Mouse (Mus musculus) monocyte, adult 2 months (primary cell): ENCODE results near the gene Ccnb2.

Experiments
- DNase-seq, 2 experiments: peaks; one replicate each; pipeline ENCODE4 v3.0.0; 2022; ENCODE audit warnings: low spot score in 2 of 2, low read depth in 1 of 2

Ccnb2 gene

DNA sequence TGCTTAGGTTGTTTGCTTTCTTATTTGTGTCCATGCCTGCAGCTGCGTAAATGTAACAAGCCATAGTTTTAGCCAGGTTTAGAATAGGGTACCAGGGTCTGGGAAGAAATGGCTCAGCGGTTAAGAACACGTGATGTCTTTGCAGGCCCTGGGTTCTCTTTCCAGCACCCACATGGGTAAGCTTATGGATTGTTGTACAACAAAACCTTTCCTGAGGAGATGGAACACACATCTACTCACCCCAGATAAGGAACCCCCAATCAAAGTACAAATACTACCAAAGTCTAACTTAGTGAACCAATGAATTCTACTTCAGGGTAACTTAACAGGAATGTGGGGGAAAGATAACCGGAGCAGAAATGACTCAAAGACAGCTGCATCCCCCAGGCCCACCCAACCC is 36.9 kb downstream of the Ccnb2 start:
- DNase-seq = no peak

DNA sequence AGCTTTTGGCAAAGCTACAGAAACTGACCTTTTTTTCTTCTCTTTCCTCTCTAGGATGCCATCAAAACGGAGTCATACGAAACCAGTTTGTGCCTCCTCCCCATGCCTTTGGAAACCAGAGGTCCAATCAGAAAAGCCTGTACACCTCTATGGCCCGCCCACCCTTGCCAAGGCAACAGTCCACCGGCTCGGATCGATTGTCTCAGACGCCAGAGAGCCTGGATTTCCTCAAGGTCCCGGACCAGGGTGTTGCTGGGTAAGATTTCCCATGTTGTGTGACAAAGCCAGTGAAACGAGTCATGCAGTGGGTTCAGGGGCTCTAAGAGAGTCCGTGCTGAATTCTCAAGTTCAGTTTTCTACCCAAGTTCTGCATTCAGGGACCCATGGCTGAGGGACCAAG is 37.6 kb downstream of the Ccnb2 start:
- no peak for DNase-seq

GRCm38 (mm10) chr9:70382091-70382490 is 39.3 kb downstream of the Ccnb2 start:
- DNase-seq = no peak

- no peak for DNase-seq
Observed at GRCm38 (mm10) chr9:70379502-70380467, 41.6 kb downstream of the Ccnb2 start.

GRCm38 (mm10) chr9:70371638-70372037 is 49.7 kb downstream of the Ccnb2 start:
- DNase-seq = no peak

GRCm38 (mm10) chr9:70366898-70367297 is 54.4 kb downstream of the Ccnb2 start:
- DNase-seq = no peak

- DNase-seq = no peak
Observed at GRCm38 (mm10) chr9:70365915-70366314, 55.4 kb downstream of the Ccnb2 start.

DNA sequence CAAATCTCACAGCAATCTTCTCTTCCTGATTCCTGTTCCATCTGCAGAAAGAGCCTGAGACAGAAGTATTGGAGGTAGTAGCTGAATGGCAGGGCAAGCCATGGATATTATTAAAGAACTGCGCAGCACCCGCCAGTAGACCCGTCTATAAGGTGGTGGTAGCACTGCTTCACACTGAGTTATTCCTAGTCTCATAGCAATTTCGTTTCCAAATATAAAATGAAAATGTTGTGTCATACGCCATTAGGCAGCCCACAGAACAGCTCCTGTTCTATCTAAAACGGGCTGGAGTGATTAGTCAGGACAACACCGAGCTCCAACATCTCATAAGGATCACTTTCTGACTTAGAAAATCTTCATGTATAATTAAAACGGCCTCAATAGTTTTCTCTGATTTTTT is 56.6 kb downstream of the Ccnb2 start:
- DNase-seq = no peak

DNA sequence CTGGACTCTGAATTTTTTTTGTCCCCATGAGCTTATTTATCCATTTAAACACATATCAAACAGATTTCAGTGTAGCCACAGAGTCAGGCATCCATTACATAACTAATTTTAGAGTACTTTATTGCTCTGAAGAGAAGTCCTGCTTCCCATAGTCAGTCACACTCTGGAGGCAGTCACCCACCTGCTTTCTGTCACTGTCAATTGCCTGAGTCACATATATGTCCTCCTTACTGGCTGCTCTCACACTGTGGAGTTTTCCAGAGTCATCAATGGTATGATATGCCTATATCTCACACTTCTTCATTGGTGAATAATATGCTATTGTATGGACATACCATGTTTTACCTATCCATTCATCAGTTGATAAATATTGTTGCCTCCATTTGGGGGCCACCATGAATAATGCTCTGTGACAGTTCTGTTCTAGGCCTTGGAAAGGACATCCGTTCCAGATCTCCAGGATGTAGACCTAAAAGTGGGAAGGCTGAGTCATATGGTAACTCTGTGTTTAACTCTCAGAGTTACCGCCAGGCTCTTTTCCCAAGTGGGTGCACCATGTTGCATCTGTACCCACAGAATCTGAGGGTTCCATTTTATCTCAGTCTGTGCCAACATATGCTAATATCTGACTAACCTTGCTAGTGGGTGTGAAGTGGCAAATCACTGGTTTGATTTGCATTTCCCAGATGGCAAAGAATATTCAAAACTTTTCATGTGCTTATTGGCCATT is 61.8 kb downstream of the Ccnb2 start:
- DNase-seq = no peak
